Mouse (Mus musculus) bone marrow, adult 2 months (tissue): ENCODE data around the gene Polrmt.

Source experiments
- CTCF ChIP-seq: fragments of 200-500 bp; IDR thresholded peaks from 2 replicates; pipeline ENCODE4 v1.5.1; 2011; ENCODE audit warnings: low read length, control low read depth; ENCODE audit not compliant: control insufficient read depth, insufficient read depth
- POLR2A ChIP-seq: fragments of 200-500 bp; IDR thresholded peaks from 2 replicates; pipeline ENCODE4 v1.6.1; 2011; ENCODE audit warnings: low read depth, mild to moderate bottlenecking, control low read depth, low read length, borderline replicate concordance; ENCODE audit not compliant: control insufficient read depth

DNA sequence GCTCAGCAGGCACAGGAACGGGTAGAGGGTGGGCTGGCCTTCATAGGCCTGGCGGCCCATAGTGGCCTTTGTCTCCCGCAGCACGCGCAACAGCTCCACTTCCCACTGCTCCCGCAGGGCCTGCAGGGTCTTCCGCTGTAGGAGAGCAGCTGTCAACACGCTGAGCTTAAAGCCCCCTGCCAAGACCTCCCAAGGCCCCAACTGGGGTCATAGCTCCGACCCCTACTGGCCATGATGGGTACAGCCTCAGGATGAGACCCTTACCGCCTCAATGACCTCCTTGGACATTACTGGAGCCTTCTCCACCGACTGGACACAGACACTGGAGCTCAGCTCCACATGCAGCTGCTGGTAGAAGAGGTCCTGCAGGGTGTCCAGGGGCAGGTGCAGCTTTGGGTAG is 5.5 kb downstream of the Polrmt start:
- TF ChIP-seq CTCF (no peak), POLR2A (no peak)
